Mouse (Mus musculus) limb, embryonic 14.5 days (tissue): ENCODE data around the gene Zfp651. TPM values are rescaled to one million over a fixed set of nuclear protein-coding genes. Genes with fewer than 3 reads are reported as not detected.
A peak's percentile ranks its signal among the peaks of the same experiment; 100 is the strongest.

Experiments
- ATAC-seq: fragments of 200-750 bp; cut with Nextera tagmentation; 2 replicates; pipeline ENCODE4 v1.8.0; 2017; ENCODE audit warnings: low read depth, moderate number of reproducible peaks, moderate TSS enrichment; ENCODE audit not compliant: low FRiP score
- DNase-seq: peaks from one replicate; pipeline ENCODE4 v3.0.0-alpha.2; 2015; ENCODE audit warnings: low spot score
- H3K27ac ChIP-seq: fragments of 300-500 bp; sonication (generic); replicated peaks from 2 replicates; pipeline ENCODE4 v1.5.1; 2014; ENCODE audit warnings: low read depth, mild to moderate bottlenecking, low read length, moderate library complexity, mixed read lengths
- H3K27me3 ChIP-seq: fragments of 300-500 bp; sonication (generic); 2 replicates; pipeline ENCODE4 v1.6.1; 2014; ENCODE audit warnings: low read length, mixed read lengths; ENCODE audit not compliant: control insufficient read depth, insufficient read depth
- H3K36me3 ChIP-seq: fragments of 300-500 bp; sonication (generic); 2 replicates; pipeline ENCODE4 v1.6.1; 2014; ENCODE audit warnings: mild to moderate bottlenecking, low read length, moderate library complexity, mixed read lengths; ENCODE audit not compliant: control insufficient read depth, insufficient read depth
- H3K4me1 ChIP-seq: fragments of 300-500 bp; sonication (generic); 2 replicates; pipeline ENCODE4 v1.6.1; 2014; ENCODE audit warnings: antibody characterized with exemption, low read length, mixed read lengths; ENCODE audit not compliant: control insufficient read depth, insufficient read depth
- H3K4me2 ChIP-seq: fragments of 300-500 bp; sonication (generic); replicated peaks from 2 replicates; pipeline ENCODE4 v1.6.1; 2014; ENCODE audit warnings: low read depth, mild to moderate bottlenecking, low read length, moderate library complexity; ENCODE audit not compliant: severe bottlenecking
- H3K4me3 ChIP-seq: fragments of 300-500 bp; sonication (generic); replicated peaks from 2 replicates; pipeline ENCODE4 v1.5.1; 2014; ENCODE audit warnings: low read length
- H3K9ac ChIP-seq: fragments of 300-500 bp; sonication (generic); 2 replicates; pipeline ENCODE4 v1.6.1; 2014; ENCODE audit warnings: mild to moderate bottlenecking, low read depth, low read length, moderate library complexity; ENCODE audit not compliant: severe bottlenecking
- H3K9me3 ChIP-seq: fragments of 300-500 bp; sonication (generic); 2 replicates; pipeline ENCODE4 v1.6.1; 2016; ENCODE audit warnings: low read length; ENCODE audit not compliant: control insufficient read depth
- POLR2A ChIP-seq: fragments of 200-500 bp; IDR thresholded peaks from 2 replicates; pipeline ENCODE4 v1.8.0; 2012; ENCODE audit warnings: inconsistent platforms, mild to moderate bottlenecking, moderate library complexity, borderline replicate concordance; ENCODE audit not compliant: insufficient read depth, insufficient read length; ENCODE audit errors: extremely low read depth
- WGBS: fragments of 180-500 bp; shearing (Covaris S2); extraction: QIAGEN DNeasy Blood & Tissue Kit; methylation state at CpG from one replicate; pipeline ENCODE4 v1.1.7; 2014; 5-methylcytosine and 5-hydroxymethylcytosine counted together
- polyA plus RNA-seq, 2 experiments: library from polyadenylated mRNA; depleted of rRNA in 1 of 2; stranded (reverse) in 1 of 2; unstranded in 1 of 2; fragments of >200 nt; fragmentation: Nextera tagmentation in 1 of 2; extraction: Ambion mirVana in 1 of 2; gene quantifications; 2 replicates each; pipeline versions ENCODE4 v1.2.1 to v1.2.3; 2012 to 2014

Gene Zfp651
- polyA plus RNA-seq, 2 experiments, result 20.0 to 64.0 TPM

DNA sequence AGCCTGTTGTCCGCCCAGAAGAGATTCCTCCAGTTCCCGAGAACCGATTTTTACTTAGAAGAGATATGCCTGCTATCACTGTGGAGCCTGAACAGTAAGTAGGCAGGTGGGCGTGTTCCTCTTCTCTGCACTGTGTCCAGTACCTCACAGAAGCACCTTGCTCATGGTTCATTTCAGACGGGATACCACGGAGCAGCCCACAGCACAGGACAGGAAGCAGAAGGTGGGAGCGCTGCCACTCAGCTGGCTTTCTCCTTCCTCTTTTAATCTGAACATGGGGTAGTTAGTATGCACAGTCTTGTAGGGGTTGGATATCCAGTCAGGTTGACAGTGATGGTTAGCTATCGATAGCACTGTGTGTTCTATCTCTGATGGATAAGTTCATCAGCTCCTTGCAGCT is 15.1 kb upstream of the Zfp651 start:
- Histone ChIP-seq H3K4me1 (no peaks in the 10 kb centered on the region), H3K36me3 (peaks cover 90% of the 10 kb centered on the region), H3K27ac (no peak overlapping the region), H3K27me3 (no peaks in the 10 kb centered on the region), H3K4me3 (no peak overlapping the region), H3K9me3 (no peaks in the 10 kb centered on the region), H3K9ac (no peak overlapping the region), H3K4me2 (no peak overlapping the region)
- no peak for DNase-seq
- WGBS, result 90% methylated on average over 8 of the region's 8 CpGs
- no peak for TF ChIP-seq POLR2A
- no peak for ATAC-seq

DNA sequence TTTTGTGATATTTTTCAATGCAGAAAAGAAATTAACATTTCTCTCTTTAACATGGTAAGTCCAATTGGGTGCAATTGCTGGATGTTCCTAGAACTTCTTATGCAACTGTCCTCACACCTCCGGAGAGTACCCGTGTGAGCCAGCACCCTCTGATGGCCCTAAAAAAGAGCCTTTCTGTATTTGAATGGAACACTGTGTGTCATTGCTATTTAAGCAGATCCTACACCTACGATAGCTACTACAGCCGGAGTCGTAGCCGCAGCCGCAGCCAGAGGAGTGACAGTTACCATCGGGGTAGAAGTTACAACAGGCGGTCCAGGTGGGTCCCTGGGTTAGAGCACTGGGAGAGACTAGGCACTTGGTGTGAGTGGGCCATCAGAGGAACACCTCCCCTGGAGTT is 6.4 kb upstream of the Zfp651 start:
- H3K4me3 ChIP-seq, result no peak overlapping the region
- no peak overlapping the region for H3K4me2 ChIP-seq
- no peak overlapping the region for H3K27ac ChIP-seq
- no peak overlapping the region for H3K9ac ChIP-seq
- H3K4me1 ChIP-seq, result peaks cover 2% of the 10 kb centered on the region; the same call in 1 of the 2 replicates
- WGBS, result 93% methylated on average over 9 of the region's 9 CpGs
- DNase-seq (no peak), ATAC-seq (no peak)
- H3K36me3 ChIP-seq, result peaks cover 89% of the 10 kb centered on the region
- no peak for TF ChIP-seq POLR2A
- no peaks in the 10 kb centered on the region for H3K27me3 ChIP-seq
- H3K9me3 ChIP-seq, result no peaks in the 10 kb centered on the region

DNA sequence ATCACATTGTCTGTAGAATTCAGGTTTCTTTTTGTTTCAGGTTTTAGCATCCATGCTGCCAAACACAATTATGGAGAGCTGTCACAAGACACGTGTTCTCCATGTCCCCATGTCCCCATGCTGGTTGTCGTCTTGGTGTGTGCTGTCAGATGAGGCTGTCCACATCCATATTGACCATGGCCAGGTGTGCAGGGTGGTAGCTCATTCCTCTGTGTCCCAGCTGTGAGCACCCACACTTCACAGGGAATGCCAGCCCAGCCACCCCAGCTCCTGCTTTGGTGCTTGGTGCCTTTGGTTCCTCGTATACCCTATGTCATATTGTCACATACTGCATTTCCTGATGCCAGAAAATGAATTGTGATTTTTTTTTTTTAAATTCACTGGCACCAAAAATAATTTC is 4.5 kb upstream of the Zfp651 start:
- no peak overlapping the region for H3K9ac ChIP-seq
- no peak for TF ChIP-seq POLR2A
- DNase-seq (no peak), ATAC-seq (no peak)
- H3K4me1 ChIP-seq, result peaks cover 14% of the 10 kb centered on the region
- H3K27ac ChIP-seq, result no peak overlapping the region
- H3K4me3 ChIP-seq, result no peak overlapping the region
- H3K9me3 ChIP-seq, result no peaks in the 10 kb centered on the region
- H3K4me2 ChIP-seq, result no peak overlapping the region
- no peaks in the 10 kb centered on the region for H3K27me3 ChIP-seq
- H3K36me3 ChIP-seq, result peaks cover 70% of the 10 kb centered on the region
- whole genome bisulfite sequencing, result 82% methylated on average over 3 of the region's 3 CpGs

DNA sequence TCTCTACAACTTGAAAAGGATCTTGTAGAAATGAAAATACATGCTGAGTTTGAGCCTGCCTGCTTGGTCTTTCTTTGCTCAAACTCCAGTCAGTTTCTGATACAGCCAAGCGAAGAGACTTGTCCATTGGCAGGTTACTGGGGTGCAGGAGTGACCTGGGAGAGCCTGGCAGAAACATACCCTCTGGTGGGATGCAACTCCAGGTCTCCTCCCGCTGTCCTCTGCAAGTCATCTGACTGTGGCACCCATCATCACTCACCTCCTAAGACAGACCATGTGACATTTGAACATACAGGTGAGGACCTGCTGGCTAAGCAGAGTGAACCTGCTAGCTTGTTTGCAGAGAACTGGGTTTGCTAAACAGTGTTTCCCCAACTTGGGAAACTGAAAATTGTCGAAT is 2.3 kb upstream of the Zfp651 start:
- H3K9me3 ChIP-seq, result no peaks in the 10 kb centered on the region
- peaks cover 26% of the 10 kb centered on the region for H3K4me1 ChIP-seq
- DNase-seq, result no peak
- no peak overlapping the region for H3K4me3 ChIP-seq
- H3K4me2 ChIP-seq, result no peak overlapping the region
- H3K36me3 ChIP-seq, result peaks cover 49% of the 10 kb centered on the region
- H3K27ac ChIP-seq, result peak overlapping the region; percentile 95; the same call in 1 of the 2 replicates
- ATAC-seq, result no peak
- H3K9ac ChIP-seq, result no peak overlapping the region; the same call in 1 of the 2 replicates
- TF ChIP-seq POLR2A, result no peak
- 77% methylated on average over 3 of the region's 3 CpGs for WGBS
- no peaks in the 10 kb centered on the region for H3K27me3 ChIP-seq

GRCm38 (mm10) chr9:121757432-121757831 is 1.7 kb upstream of the Zfp651 start:
- Histone ChIP-seq H3K4me2 (peak overlapping the region; percentile 84; the same call in 1 of the 2 replicates), H3K9me3 (no peaks in the 10 kb centered on the region), H3K4me1 (peaks cover 26% of the 10 kb centered on the region), H3K27me3 (no peaks in the 10 kb centered on the region), H3K36me3 (peaks cover 44% of the 10 kb centered on the region), H3K27ac (peak overlapping the region; percentile 95), H3K9ac (no peak overlapping the region; the same call in 1 of the 2 replicates), H3K4me3 (no peak overlapping the region)
- peak; percentile 66 for DNase-seq
- ATAC-seq, result no peak
- no peak for TF ChIP-seq POLR2A
- WGBS, result 46% methylated on average over 3 of the region's 3 CpGs
